Mouse (Mus musculus) small intestine, adult 2 months (tissue): ENCODE results near the gene Rcan1.

Source experiments
- CTCF ChIP-seq: fragments of 200-500 bp; IDR thresholded peaks from 2 replicates; pipeline ENCODE4 v1.5.1; 2012; ENCODE audit warnings: low read depth, mild to moderate bottlenecking, control low read depth, inconsistent platforms, low read length, moderate library complexity, mixed read lengths; ENCODE audit not compliant: insufficient replicate concordance, insufficient read length; ENCODE audit errors: extremely low read depth
- POLR2A ChIP-seq: fragments of 200-500 bp; IDR thresholded peaks from 2 replicates; pipeline ENCODE4 v1.6.1; 2012; ENCODE audit warnings: low read depth, mild to moderate bottlenecking, control low read depth, inconsistent platforms, low read length, moderate library complexity

DNA sequence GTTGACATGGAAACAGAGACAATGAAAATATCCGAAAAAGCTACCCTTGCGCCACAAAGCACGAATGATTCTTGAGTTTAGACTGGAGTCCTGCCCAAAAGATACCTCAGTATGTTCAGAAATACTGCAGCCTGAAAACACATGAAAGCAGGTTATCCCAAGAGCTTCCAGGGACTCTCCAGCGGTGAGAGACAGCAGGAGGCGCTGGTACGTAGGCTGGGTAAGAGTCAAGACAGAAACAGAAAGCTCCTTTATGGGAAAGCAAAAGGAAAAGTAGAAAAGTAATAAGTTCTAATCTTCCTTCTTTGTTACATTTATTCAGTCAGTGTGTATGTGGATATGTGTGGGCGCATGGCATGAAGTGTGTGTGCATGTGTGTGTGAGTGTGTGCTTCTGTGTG lies 16.7 kb downstream of the Rcan1 start:
- TF ChIP-seq CTCF, result no peak
- no peak for TF ChIP-seq POLR2A
